Mouse (Mus musculus): ENCODE measurements around the gene Gm11555. TPM values are rescaled to one million over a fixed set of nuclear protein-coding genes. Genes with fewer than 3 reads are reported as not detected.

Gene Gm11555
- polyA plus RNA-seq (2015; fragmentation: Nextera tagmentation; extraction: Ambion mirVana) = not detected in 2 replicates

GRCm38 (mm10) chr11:99650136-99650535, at the start of gene Gm11555:
TSS of gene Gm11555 (minus strand) at chr11:99650236.

GRCm38 (mm10) chr11:99690463-99690862, 40.4 kb upstream of the Gm11555 start, which contains the start of gene Gm14190:
TSS of gene Gm14190 (minus strand) at chr11:99690740.

GRCm38 (mm10) chr11:99665860-99666259, 15.8 kb upstream of the Gm11555 start, which contains the start of gene Krtap4-6:
TSS of gene Krtap4-6 (minus strand) at chr11:99665960.

DNA sequence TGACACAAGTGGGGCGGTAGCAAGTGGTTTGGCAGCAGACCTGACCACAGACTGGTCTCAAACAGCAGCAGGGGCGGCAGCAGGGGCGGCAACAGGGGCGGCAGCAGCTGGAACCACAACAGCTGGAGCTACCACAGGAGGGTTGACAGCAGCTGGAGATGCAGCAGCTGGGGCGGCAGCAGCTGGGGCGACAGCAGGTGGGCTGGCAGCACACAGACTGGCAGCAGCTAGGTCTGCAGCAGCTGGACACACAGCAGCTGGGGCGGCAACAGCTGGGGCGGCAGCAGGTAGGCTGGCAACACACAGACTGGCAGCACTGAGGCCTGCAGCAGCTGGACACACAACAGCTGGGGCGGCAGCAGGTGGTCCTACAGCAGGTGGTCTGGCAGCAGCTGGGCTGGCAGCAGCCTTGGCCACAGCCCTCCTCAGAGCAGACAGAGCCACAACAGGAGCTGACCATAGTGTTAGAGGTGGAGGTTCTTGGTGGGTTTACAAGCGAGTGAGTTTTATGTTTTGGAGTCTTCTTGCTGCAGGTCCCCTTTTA, 8.5 kb upstream of the Gm11555 start, which contains the start of gene Gm11563:
Gm11563 (minus strand) TSS at position 494 of the 544 bp plus-strand sequence.

GRCm38 (mm10) chr11:99643635-99644139, 6.3 kb downstream of the Gm11555 start, which contains the start of gene Krtap4-7:
TSS of gene Krtap4-7 (minus strand) at chr11:99644089.

DNA sequence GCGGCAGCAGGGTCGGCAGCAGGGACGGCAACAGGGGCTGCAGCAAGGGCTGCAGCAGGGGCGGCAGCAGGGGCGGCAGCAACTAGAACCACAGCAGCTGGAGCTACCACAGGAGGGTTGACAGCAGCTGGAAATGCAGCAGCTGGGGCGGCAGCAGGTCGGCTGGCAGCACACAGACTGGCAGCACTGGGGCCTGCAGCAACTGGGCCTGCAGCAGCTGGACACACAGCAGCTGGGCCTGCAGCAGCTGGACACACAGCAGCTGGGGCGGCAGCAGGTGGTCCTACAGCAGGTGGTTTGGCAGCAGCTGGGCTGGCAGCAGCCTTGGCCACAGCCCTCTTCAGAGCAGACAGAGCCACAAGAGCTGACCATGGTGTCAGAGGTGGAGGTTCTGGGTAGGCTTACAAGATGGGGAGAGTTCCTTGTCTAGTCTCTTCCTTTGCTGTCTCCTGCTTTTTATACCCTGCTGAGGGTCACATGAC, 15.3 kb downstream of the Gm11555 start, which contains the start of gene Krtap4-2:
Krtap4-2 (minus strand) TSS at position 432 of the 482 bp plus-strand sequence.

DNA sequence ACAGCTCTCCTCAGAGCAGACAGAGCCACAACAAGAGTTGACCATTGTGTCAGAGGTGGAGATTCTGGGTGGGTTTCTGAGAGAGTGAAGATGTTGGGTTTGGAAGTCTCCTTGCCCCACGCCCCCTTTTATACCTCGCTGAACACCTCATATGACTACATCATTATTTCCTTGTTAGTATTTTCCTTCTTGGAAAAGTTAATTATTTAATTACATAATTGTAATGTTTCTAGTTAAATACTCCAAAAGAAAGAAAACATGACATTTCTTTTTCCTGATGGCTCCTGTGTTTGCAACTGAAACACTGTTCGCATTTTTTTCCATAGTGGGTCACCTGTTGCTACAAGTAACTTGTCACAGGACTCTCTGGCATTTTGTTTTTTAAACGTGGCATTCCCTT, 21.9 kb downstream of the Gm11555 start, which contains the start of gene Krtap4-1:
Krtap4-1 (minus strand) TSS at position 101 of the 400 bp plus-strand sequence.

DNA sequence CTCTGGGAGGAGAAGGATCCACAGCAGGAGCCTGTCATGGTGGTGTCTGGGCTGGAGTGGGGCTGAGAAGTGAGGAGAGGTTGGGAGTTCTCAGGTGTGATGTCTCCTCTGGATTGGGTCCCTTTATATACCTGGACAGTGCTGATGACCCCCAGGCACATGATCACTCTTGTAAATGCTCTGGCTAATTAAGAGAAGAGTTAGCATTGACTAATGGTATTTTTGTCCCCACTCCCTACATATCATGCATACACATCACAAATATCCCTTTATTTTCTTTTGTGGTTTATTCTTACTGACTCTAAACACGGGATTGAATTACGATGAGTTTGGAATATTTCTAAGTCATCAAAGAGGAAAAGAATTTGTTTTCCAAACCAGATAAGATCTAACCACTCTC, 29.7 kb downstream of the Gm11555 start, which contains the start of gene Gm11562:
Gm11562 (minus strand) TSS at position 101 of the 400 bp plus-strand sequence.

DNA sequence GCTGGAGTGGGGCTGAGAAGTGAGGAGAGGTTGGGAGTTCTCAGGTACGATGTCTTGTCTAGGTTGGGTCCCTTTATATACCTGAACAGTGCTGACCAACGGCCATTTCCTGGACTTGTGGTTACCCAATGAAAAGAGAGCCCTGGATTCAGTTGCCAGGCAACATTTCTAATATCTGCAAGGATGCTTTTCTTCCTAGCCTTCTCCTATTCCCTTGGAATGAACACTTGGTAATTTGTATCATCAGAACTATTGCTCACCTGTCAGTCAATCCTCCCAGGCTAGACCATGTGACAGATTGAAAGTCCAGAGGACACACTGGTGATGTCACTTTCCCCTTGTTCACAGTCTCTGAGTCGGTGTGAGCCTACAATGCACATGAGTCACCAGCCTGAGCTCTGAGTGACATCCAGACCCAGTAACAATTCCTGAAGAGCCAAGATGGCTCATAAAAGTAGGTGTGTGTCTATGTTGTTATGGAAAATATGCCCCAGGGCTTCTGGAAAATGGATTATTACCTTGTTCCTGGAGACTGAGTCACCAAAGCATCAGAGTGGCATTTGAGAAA, 35.2 kb downstream of the Gm11555 start, which contains the start of gene Krtap2-4:
Krtap2-4 (minus strand) TSS at position 51 of the 568 bp plus-strand sequence.

GRCm38 (mm10) chr11:99610089-99610488, 39.9 kb downstream of the Gm11555 start, which contains the start of gene Gm11937:
TSS of gene Gm11937 (minus strand) at chr11:99610189.

DNA sequence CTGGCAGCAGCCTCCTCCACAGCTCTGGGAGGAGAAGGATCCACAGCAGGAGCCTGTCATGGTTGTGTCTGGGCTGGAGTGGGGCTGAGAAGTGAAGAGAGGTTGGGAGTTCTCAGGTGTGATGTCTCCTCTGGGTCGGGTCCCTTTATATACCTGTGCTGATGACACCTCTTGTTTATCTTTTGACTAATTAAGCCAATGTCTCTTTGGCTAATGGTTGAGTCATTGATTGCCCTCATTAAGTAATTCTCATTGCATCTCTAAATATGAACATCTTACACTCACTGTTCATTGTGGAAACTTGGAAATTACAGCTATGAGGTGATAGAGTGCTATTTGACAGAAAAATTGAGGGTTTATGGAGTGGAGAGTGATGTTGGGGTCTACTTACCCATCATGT, 46.8 kb downstream of the Gm11555 start, which contains the start of gene Gm11938:
Gm11938 (minus strand) TSS at position 101 of the 400 bp plus-strand sequence.

Other genes starting within 250 kb of the Gm11555 start
- 2.1 TPM in 1 of 2 replicates, not detected in the other for gene Krt12, start 228.0 kb downstream of the Gm11555 start, polyA plus RNA-seq (2015; fragmentation: Nextera tagmentation; extraction: Ambion mirVana)
- gene Krt20, start 212.1 kb downstream of the Gm11555 start, polyA plus RNA-seq (2015; fragmentation: Nextera tagmentation; extraction: Ambion mirVana) = 0.13 TPM in 1 of 2 replicates, not detected in the other
- 3.5 TPM in 1 of 2 replicates, not detected in the other for gene Krt23, start 157.1 kb downstream of the Gm11555 start, polyA plus RNA-seq (2015; fragmentation: Nextera tagmentation; extraction: Ambion mirVana)
- not detected in 2 replicates for gene Krt39, start 128.9 kb downstream of the Gm11555 start, polyA plus RNA-seq (2015; fragmentation: Nextera tagmentation; extraction: Ambion mirVana)
- not detected in 2 replicates for gene Krt40, start 107.1 kb downstream of the Gm11555 start, polyA plus RNA-seq (2015; fragmentation: Nextera tagmentation; extraction: Ambion mirVana)
- gene Krtap3-3, start 99.4 kb downstream of the Gm11555 start, polyA plus RNA-seq (2015; fragmentation: Nextera tagmentation; extraction: Ambion mirVana) = not detected in 2 replicates
- gene Krtap3-2, start 93.4 kb downstream of the Gm11555 start, polyA plus RNA-seq (2015; fragmentation: Nextera tagmentation; extraction: Ambion mirVana) = not detected in 2 replicates
- not detected in 2 replicates for gene Gm11939, start 90.8 kb downstream of the Gm11555 start, polyA plus RNA-seq (2015; fragmentation: Nextera tagmentation; extraction: Ambion mirVana)
- gene Krtap3-1, start 83.6 kb downstream of the Gm11555 start, polyA plus RNA-seq (2015; fragmentation: Nextera tagmentation; extraction: Ambion mirVana) = not detected in 2 replicates
- gene Krtap1-5, start 69.2 kb downstream of the Gm11555 start, polyA plus RNA-seq (2015; fragmentation: Nextera tagmentation; extraction: Ambion mirVana) = not detected in 2 replicates
- gene Krtap1-4, start 66.6 kb downstream of the Gm11555 start, polyA plus RNA-seq (2015; fragmentation: Nextera tagmentation; extraction: Ambion mirVana) = not detected in 2 replicates
- not detected in 2 replicates for gene Krtap1-3, start 58.9 kb downstream of the Gm11555 start, polyA plus RNA-seq (2015; fragmentation: Nextera tagmentation; extraction: Ambion mirVana)
- not detected in 2 replicates for gene Krtap9-3, start 52.1 kb downstream of the Gm11555 start, polyA plus RNA-seq (2015; fragmentation: Nextera tagmentation; extraction: Ambion mirVana)
- not detected in 2 replicates for gene Gm11938, start 46.9 kb downstream of the Gm11555 start, polyA plus RNA-seq (2015; fragmentation: Nextera tagmentation; extraction: Ambion mirVana)
- gene Gm11937, start 40.0 kb downstream of the Gm11555 start, polyA plus RNA-seq (2015; fragmentation: Nextera tagmentation; extraction: Ambion mirVana) = not detected in 2 replicates
- not detected in 2 replicates for gene Krtap2-4, start 35.4 kb downstream of the Gm11555 start, polyA plus RNA-seq (2015; fragmentation: Nextera tagmentation; extraction: Ambion mirVana)
- not detected in 2 replicates for gene Gm11562, start 29.8 kb downstream of the Gm11555 start, polyA plus RNA-seq (2015; fragmentation: Nextera tagmentation; extraction: Ambion mirVana)
- gene Krtap4-1, start 22.0 kb downstream of the Gm11555 start, polyA plus RNA-seq (2015; fragmentation: Nextera tagmentation; extraction: Ambion mirVana) = not detected in 2 replicates
- gene Krtap4-2, start 15.2 kb downstream of the Gm11555 start, polyA plus RNA-seq (2015; fragmentation: Nextera tagmentation; extraction: Ambion mirVana) = not detected in 2 replicates
- not detected in 2 replicates for gene Krtap4-7, start 6.1 kb downstream of the Gm11555 start, polyA plus RNA-seq (2015; fragmentation: Nextera tagmentation; extraction: Ambion mirVana)
- not detected in 2 replicates for gene Gm11563, start 8.7 kb upstream of the Gm11555 start, polyA plus RNA-seq (2015; fragmentation: Nextera tagmentation; extraction: Ambion mirVana)
- gene Krtap4-6, start 15.7 kb upstream of the Gm11555 start, polyA plus RNA-seq (2015; fragmentation: Nextera tagmentation; extraction: Ambion mirVana) = not detected in 2 replicates
- not detected in 2 replicates for gene Gm14190, start 40.5 kb upstream of the Gm11555 start, polyA plus RNA-seq (2015; fragmentation: Nextera tagmentation; extraction: Ambion mirVana)
- not detected in 2 replicates for gene Gm14180, start 84.1 kb upstream of the Gm11555 start, polyA plus RNA-seq (2015; fragmentation: Nextera tagmentation; extraction: Ambion mirVana)
- not detected in 2 replicates for gene Gm11595, start 122.7 kb upstream of the Gm11555 start, polyA plus RNA-seq (2015; fragmentation: Nextera tagmentation; extraction: Ambion mirVana)
- not detected in 2 replicates for gene Krtap4-8, start 130.5 kb upstream of the Gm11555 start, polyA plus RNA-seq (2015; fragmentation: Nextera tagmentation; extraction: Ambion mirVana)
- not detected in 2 replicates for gene Krtap4-9, start 135.0 kb upstream of the Gm11555 start, polyA plus RNA-seq (2015; fragmentation: Nextera tagmentation; extraction: Ambion mirVana)
- not detected in 2 replicates for gene Gm11596, start 143.2 kb upstream of the Gm11555 start, polyA plus RNA-seq (2015; fragmentation: Nextera tagmentation; extraction: Ambion mirVana)
- not detected in 2 replicates for gene Gm11569, start 148.7 kb upstream of the Gm11555 start, polyA plus RNA-seq (2015; fragmentation: Nextera tagmentation; extraction: Ambion mirVana)
- not detected in 2 replicates for gene Gm11554, start 154.2 kb upstream of the Gm11555 start, polyA plus RNA-seq (2015; fragmentation: Nextera tagmentation; extraction: Ambion mirVana)
- not detected in 2 replicates for gene Krtap4-13, start 159.7 kb upstream of the Gm11555 start, polyA plus RNA-seq (2015; fragmentation: Nextera tagmentation; extraction: Ambion mirVana)
- not detected in 2 replicates for gene Gm11564, start 165.4 kb upstream of the Gm11555 start, polyA plus RNA-seq (2015; fragmentation: Nextera tagmentation; extraction: Ambion mirVana)
- gene 2300003K06Rik, start 187.8 kb upstream of the Gm11555 start, polyA plus RNA-seq (2015; fragmentation: Nextera tagmentation; extraction: Ambion mirVana) = not detected in 2 replicates
- gene Krtap4-16, start 201.4 kb upstream of the Gm11555 start, polyA plus RNA-seq (2015; fragmentation: Nextera tagmentation; extraction: Ambion mirVana) = not detected in 2 replicates
- gene Gm11568, start 207.7 kb upstream of the Gm11555 start, polyA plus RNA-seq (2015; fragmentation: Nextera tagmentation; extraction: Ambion mirVana) = not detected in 2 replicates
- gene Gm11559, start 214.2 kb upstream of the Gm11555 start, polyA plus RNA-seq (2015; fragmentation: Nextera tagmentation; extraction: Ambion mirVana) = not detected in 2 replicates
- not detected in 2 replicates for gene Krtap9-1, start 223.2 kb upstream of the Gm11555 start, polyA plus RNA-seq (2015; fragmentation: Nextera tagmentation; extraction: Ambion mirVana)
- not detected in 2 replicates for gene Gm11567, start 229.0 kb upstream of the Gm11555 start, polyA plus RNA-seq (2015; fragmentation: Nextera tagmentation; extraction: Ambion mirVana)